Mouse (Mus musculus) kidney, postnatal 36 days (tissue): Measurements from ENCODE around the gene Kctd6.
A peak's percentile ranks its signal among the peaks of the same experiment; 100 is the strongest.

ENCODE experiments used
- DNase-seq, 2 experiments: peaks; one replicate each; pipeline ENCODE4 v3.0.0; 2021 to 2022; ENCODE audit warnings: mixed read lengths in 2 of 2

The Kctd6 gene

GRCm38 (mm10) chr14:8214299-8215207 is 613 bp downstream of the Kctd6 start:
- peak; percentile 69 to 86 for DNase-seq

- DNase-seq = peak; percentile 43 to 51
These were observed 1.4 kb downstream of the Kctd6 start for GRCm38 (mm10) chr14:8215208-8215778.

GRCm38 (mm10) chr14:8216100-8216499 is 2.2 kb downstream of the Kctd6 start:
- DNase-seq = peak in 1 of 2 experiments; percentile 25

- peak in 1 of 2 experiments; percentile 13 for DNase-seq
These were observed 4.3 kb downstream of the Kctd6 start for GRCm38 (mm10) chr14:8218238-8218637.

GRCm38 (mm10) chr14:8218730-8219380 is 4.9 kb downstream of the Kctd6 start:
- peak; percentile 18 to 20 for DNase-seq

GRCm38 (mm10) chr14:8219876-8220275 is 5.9 kb downstream of the Kctd6 start:
- DNase-seq = no peak

- peak in 1 of 2 experiments; percentile 45 for DNase-seq
These were observed 6.4 kb downstream of the Kctd6 start for GRCm38 (mm10) chr14:8220306-8220705.

- DNase-seq = no peak
These were observed 7.0 kb downstream of the Kctd6 start for GRCm38 (mm10) chr14:8220912-8221311.

GRCm38 (mm10) chr14:8222561-8222960 is 8.6 kb downstream of the Kctd6 start:
- peak; percentile 81 to 84 for DNase-seq

- no peak for DNase-seq
These were observed 9.8 kb downstream of the Kctd6 start for GRCm38 (mm10) chr14:8223506-8224293.

- no peak for DNase-seq
These were observed 10.9 kb downstream of the Kctd6 start for GRCm38 (mm10) chr14:8224805-8225204.

GRCm38 (mm10) chr14:8229367-8230019 is 15.6 kb downstream of the Kctd6 start:
- DNase-seq = no peak

GRCm38 (mm10) chr14:8232155-8232910 is 18.4 kb downstream of the Kctd6 start:
- DNase-seq = no peak

- DNase-seq = no peak
These were observed 19.3 kb downstream of the Kctd6 start for GRCm38 (mm10) chr14:8233252-8233651.

GRCm38 (mm10) chr14:8241816-8242215 is 27.9 kb downstream of the Kctd6 start:
- DNase-seq = peak; percentile 20 to 30

GRCm38 (mm10) chr14:8242388-8242920 is 28.5 kb downstream of the Kctd6 start:
- DNase-seq = peak; percentile 58 to 73

GRCm38 (mm10) chr14:8243136-8243888 is 29.4 kb downstream of the Kctd6 start:
- peak; percentile 27 to 57 for DNase-seq

GRCm38 (mm10) chr14:8244211-8244611 is 30.3 kb downstream of the Kctd6 start:
- peak; percentile 62 to 85 for DNase-seq

- no peak for DNase-seq
These were observed 32.9 kb downstream of the Kctd6 start for GRCm38 (mm10) chr14:8246878-8247277.

- no peak for DNase-seq
These were observed 35.3 kb downstream of the Kctd6 start for GRCm38 (mm10) chr14:8249206-8249605.
